Mouse (Mus musculus): Measurements from ENCODE around the gene Ociad1. TPM values are rescaled to one million over a fixed set of nuclear protein-coding genes. Genes with fewer than 3 reads are reported as not detected.
"Not testable (repeated sequence)": the region's sequence is repeated elsewhere in the genome, so short reads cannot be mapped to it uniquely, and the experiment has no call there.

The Ociad1 gene
- polyA plus RNA-seq, 1 experiment = 357 TPM

DNA sequence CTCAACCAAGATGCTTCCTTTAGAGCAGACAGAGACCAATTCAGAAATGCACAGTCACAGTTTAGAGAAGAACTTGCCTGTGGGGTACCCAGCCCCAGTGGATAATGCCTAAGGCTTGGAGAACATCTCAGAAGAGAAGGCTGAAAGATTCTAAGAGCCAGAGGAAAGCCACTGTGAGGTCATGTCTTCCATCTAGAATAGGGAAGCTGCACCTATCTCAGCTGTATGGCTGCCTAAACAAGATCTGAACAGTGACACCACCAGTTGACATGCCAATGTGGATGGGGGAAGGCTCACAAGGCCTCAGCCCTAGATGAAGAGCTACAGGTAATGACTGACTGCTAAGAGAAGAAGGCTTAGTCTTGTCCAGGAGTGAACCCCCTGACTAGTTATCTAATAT is 8.5 kb upstream of the Ociad1 start:
- no peak for DNase-seq (ENCODE audit: extremely low spot score in 1 of 2, low spot score in 1 of 2)

- DNase-seq (ENCODE audit: extremely low spot score in 1 of 2, low spot score in 1 of 2) = no peak
Measured at GRCm38 (mm10) chr5:73285470-73285978, 7.1 kb upstream of the Ociad1 start.

GRCm38 (mm10) chr5:73286603-73287002 is 6.0 kb upstream of the Ociad1 start:
- no peak for DNase-seq (ENCODE audit: extremely low spot score in 1 of 2, low spot score in 1 of 2)

DNA sequence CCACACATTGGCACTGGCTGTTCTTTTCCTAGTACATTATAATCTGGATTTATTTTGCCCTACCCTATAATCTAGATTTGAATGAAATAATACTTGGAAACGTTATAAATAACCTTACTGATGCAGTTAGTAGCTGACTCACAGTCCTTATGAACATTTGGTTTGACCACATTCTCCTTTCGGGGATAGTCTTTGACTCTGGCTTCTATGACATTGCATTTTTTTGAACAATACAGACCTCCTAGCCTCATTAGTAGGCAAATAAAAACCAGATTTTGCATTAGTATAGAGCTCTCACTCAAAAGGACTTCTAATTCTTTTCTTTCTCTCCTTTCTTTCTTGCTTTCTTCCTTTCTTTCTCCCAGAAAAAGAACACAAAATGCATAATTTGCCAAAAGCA is 2.7 kb upstream of the Ociad1 start:
- DNase-seq (ENCODE audit: extremely low spot score in 1 of 2, low spot score in 1 of 2) = no peak

GRCm38 (mm10) chr5:73293458-73293827 is 859 bp downstream of the Ociad1 start:
- no peak for DNase-seq (ENCODE audit: extremely low spot score in 1 of 2, low spot score in 1 of 2)

GRCm38 (mm10) chr5:73295016-73295415 is 2.4 kb downstream of the Ociad1 start:
- DNase-seq (ENCODE audit: extremely low spot score in 1 of 2, low spot score in 1 of 2) = no peak

DNA sequence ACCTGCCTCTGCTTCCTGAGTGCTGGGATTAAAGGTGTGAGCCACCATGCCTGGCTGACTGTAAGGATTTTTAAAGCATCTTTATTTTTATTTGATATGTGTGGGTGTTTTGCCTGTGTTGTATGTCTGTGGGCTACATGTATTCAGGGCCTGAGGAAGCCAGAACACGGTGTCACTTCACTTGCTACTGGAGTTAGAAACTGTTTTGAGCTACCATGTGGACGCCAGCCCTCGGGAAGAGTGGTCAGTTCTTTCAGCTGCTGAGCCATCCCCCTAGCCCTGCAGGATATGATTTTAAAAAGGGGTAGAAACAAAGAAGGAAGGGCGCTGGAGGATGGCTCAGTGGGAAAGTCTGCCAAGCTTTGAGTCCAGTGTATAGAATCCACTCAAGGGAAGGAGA is 3.3 kb downstream of the Ociad1 start:
- no peak for DNase-seq (ENCODE audit: extremely low spot score in 1 of 2, low spot score in 1 of 2)

DNA sequence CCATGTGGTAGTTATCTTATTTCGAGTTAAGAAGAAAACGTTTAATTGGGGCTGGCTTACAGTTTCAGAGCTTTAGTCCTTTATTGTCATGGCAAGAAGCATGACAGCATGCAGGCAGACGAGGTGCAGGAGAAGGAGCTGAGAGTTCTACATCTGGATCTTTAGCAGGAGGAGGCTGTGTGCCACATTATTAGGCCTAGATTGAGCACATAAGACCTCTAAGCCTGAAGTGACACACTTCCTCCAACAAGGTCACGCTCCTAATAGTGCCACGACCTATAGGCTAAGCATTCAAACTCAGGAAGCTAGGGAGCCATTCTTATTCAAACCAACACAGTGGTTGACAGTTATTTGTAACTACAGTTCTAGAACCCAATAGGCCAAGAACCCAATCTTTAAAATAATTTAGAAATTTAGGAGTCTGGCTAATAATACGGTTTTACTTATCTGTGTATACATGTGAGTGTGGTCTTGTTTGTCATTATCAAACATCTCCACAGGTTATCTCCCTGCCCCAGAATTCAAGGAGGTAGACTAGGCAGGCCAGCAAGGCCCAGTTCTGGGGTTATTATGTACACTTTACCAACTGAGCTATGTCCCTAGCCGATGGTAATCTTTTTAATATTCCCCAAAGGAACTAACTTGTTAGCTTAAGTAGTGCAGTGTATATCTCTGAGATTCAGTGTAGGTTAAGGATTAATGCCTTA is 9.2 kb downstream of the Ociad1 start:
- DNase-seq (ENCODE audit: extremely low spot score in 1 of 2, low spot score in 1 of 2) = no peak

DNA sequence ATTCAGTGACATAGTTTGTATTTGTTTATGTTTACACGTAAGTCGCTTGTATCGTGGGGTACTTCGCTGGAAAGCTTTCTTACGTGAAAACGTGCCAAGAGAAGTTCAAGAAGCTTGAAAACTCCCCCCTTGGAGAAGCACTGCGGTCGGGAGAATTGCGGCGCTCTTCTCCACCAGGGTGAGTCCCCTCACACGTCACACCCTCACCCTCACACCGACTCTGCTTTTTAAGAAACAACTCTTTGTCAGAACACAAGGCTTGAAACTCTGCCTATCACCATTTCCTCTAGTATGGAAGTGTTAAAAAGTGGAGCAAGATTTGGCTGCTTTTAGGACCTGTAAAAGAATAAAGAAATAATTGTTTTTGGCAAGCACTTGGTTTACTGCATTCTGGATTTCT is 11.9 kb downstream of the Ociad1 start:
- no peak for DNase-seq (ENCODE audit: extremely low spot score in 1 of 2, low spot score in 1 of 2)

DNA sequence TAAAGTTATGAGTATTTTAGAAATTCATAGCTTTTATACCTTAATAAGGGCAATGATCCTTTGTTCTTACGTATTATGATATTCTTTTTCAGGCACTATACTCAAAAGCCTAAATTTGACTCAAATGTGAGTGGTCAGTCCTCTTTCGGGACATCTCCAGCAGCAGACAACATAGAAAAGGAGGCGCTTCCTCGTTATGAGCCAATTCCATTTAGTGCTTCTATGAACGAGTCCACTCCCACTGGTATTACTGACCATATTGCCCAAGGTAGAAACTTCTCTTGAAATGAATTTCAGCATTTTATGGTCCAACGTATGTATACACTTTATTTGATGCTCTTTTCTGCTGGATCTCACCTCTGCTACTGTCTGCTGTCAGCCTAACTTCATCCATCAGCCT is 13.9 kb downstream of the Ociad1 start:
- DNase-seq (ENCODE audit: extremely low spot score in 1 of 2, low spot score in 1 of 2) = no peak

GRCm38 (mm10) chr5:73307297-73307696 is 14.7 kb downstream of the Ociad1 start:
- DNase-seq (ENCODE audit: extremely low spot score in 1 of 2, low spot score in 1 of 2) = no peak

- no peak for DNase-seq (ENCODE audit: extremely low spot score in 1 of 2, low spot score in 1 of 2)
Measured at GRCm38 (mm10) chr5:73309496-73309895, 16.9 kb downstream of the Ociad1 start.

DNA sequence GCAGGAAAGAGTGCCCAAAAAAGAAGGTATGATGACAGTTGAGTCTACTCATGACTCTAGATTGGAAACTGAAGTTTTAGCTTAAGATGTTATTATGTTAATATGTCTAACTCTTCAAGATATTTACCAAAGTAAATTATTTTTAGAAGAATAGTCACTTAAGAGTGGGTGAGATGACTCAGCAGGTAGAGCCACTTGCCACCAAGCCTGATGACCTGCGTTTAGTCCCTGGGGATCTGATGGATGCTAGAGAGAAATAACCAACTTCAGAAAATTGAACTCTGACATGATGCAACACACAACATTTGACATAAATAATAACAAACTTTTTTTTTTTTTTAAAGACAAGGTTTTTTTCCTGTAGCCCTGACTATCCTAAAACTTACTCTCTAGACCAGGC is 17.8 kb downstream of the Ociad1 start:
- no peak for DNase-seq (ENCODE audit: extremely low spot score in 1 of 2, low spot score in 1 of 2)

GRCm38 (mm10) chr5:73311458-73311857 is 18.9 kb downstream of the Ociad1 start:
- no peak for DNase-seq (ENCODE audit: extremely low spot score in 1 of 2, low spot score in 1 of 2)

DNA sequence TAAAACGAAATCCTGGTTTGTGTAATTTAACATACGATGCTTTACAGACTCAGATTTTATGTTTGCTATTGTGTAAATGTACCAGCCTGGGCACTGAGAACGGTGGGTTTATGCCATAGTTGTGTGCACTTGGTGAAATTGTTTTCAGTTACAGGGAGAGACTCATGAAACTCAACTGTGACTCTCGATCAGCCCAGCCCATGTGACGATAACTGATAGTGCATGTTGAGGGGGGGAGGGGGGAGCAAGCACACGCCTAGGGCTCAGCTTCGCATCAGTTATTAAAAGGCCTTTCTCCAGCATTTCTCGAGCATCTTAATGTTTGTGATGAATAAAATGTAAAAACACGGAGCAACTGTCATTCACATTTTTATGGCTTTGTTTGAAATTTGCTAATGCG is 21.0 kb downstream of the Ociad1 start:
- no peak for DNase-seq (ENCODE audit: extremely low spot score in 1 of 2, low spot score in 1 of 2)

DNA sequence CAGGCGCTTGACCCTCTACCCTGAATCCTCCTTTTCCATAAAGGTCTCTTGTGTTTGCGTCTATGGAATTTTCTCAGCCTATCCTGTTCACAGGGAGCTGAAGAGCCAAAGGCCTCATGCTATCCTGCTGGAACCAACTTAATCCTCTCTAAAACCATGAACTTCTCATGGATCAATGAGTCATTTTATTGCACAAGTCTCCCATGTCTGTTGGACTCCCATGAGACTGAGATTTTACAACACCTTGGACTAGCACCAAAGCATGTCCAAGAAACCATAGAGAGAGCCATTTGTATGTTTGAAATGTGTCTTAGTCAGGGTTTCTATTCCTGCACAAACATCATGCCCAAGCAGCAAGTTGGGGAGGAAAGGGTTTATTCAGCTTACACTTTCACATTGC is 22.1 kb downstream of the Ociad1 start:
- no peak for DNase-seq (ENCODE audit: extremely low spot score in 1 of 2, low spot score in 1 of 2)

DNA sequence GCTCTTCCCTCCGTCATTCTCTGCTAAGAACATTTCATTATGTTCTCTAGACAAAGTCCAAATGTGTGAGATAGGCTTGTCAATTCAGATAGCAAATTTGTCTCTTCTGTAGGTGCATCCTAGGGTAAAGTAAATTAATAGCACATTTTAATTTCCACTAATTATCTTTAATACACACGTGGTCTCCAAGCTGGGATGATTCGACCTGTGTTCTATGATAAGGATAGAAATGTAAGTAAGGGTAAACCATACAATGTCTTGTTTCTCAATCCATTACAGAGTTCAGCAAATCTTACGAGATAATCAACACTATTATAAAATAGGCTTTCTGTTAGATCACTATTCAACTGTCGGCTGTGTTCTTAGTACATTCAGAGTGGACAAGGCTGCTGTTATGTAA is 26.7 kb downstream of the Ociad1 start:
- no peak for DNase-seq (ENCODE audit: extremely low spot score in 1 of 2, low spot score in 1 of 2)

DNA sequence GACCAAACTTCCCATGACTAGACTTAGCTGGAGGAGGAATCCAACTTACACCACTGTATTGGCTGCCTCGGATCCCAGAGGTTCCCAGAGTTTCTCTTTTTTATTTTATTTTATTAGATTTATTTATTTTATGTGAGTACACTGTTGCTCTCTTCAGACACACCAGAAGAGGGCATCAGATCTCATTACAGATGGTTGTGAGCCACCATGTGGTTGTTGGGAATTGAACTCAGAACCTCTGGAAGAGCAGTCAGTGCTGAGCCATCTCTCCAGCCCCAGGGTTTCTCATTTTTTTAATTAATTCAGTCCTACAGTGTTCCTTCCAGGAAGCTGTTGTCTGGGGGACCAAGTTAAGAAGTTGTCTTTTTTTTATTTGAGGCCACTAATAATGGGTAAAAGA is 30.1 kb downstream of the Ociad1 start:
- DNase-seq (ENCODE audit: extremely low spot score in 1 of 2, low spot score in 1 of 2) = not testable (repeated sequence)

DNA sequence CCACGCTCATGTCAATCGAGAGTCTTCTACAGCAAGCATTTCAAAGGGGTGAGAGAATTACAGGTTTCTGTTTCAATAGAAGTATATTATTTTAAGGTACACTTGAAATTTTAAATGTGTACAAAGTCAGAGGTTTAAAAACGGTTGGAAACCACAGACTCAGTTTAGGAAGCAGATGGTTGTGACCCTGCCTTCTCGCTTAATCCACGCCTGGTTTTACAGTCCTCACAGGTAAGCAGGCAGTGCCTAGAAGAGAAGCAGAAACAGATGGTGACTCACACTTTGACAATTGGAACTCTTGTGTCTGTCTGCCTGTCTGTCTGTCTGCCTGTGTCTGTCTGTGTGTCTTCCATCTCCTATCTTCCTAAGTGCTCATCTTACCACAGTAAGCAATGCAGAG is 31.0 kb downstream of the Ociad1 start:
- DNase-seq (ENCODE audit: extremely low spot score in 1 of 2, low spot score in 1 of 2) = no peak

DNA sequence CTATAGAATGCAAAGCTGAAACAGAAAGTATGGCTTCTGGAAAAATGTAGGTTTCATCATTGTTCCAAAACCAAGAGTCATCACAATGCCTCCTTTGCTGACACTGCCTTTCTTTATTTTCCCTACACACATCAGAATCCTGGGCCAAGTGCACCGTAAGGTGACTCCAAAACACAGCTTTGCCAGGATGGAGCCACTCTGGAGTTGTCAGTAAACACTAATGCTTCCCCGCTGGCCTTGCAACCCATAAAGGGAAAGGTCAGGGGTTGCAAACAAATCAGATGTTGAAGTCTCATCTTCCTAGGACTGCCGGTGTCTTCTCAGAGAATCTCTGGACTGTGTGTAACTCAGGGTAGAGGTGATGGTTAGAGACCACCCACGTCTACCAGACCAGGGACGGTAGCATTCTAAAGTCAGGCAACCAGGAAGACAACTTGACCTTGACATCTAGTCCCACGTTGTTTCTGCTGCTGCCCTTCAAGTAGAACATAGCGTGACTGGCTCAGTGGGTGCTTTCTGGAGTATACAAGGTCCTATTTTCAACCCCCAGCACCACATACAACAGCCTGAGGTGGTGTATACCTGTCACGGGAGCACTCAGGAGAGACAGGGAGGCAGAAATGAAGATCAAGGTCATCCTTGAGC is 32.1 kb downstream of the Ociad1 start:
- DNase-seq (ENCODE audit: extremely low spot score in 1 of 2, low spot score in 1 of 2) = no peak

- DNase-seq (ENCODE audit: extremely low spot score in 1 of 2, low spot score in 1 of 2) = no peak
Measured at GRCm38 (mm10) chr5:73331002-73331401, 38.4 kb downstream of the Ociad1 start.

DNA sequence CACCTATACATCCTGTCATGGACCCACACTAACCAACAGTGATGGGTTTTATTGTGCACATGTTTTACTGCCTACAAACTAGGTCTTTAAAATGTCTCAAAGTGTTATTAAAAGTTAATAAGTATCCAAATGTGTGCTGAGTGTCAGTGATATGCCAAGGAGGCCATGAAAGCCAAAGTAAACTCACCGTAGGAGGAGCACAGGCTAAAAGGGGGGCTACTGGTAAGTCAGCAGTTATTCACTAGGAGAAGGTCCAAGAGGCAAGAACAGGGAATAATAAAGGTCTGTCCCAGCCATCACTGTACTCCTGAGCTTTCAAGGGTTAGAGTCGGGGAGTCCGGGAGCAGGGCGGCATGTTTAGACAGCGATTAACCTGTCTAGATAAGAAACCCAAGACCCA is 43.9 kb downstream of the Ociad1 start:
- no peak for DNase-seq (ENCODE audit: extremely low spot score in 1 of 2, low spot score in 1 of 2)

All from frontal cortex, adult 2 months (tissue).